In the genomic region with DNA sequence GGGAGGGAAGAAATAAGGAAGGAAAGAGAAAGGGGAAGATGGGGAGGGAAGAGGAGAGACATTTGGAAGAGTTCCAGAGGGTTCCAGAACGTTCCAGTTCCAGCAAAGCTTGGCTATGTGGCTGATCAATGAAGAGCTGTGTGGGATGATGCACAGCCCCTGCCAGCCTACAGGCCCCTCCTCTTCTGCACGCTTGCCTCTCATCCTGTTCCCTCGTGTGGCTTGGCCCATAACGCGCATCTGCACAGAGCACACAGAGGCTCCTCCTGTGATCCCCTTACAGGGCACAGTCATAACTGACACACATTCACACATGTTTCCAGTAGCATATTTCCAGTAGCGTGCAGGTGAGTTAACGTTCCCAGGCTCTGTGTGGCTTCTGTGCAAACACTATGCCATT, we compare ENCODE assay signal across 27 mouse cellular contexts.
A peak's percentile ranks its signal among the peaks of the same experiment; 100 is the strongest.
DNase-seq lines count a peak whose midpoint lies in the region; ATAC-seq and TF ChIP-seq lines count a peak whose summit lies in the region.
"Had no signal": no experiment of that assay in that cellular context is flagged by ENCODE, and none has a peak within 500 bp of the region (broad histone marks: within the 10 kb centered on the region; RNA-seq: fewer than 3 reads in every experiment).

No protein-coding gene starts in this region.

- no peak overlapping the region; the same call in 1 of the 2 replicates for H3K27ac ChIP-seq in liver, embryonic 12.5 days
- no peak overlapping the region for H3K27ac ChIP-seq in liver, postnatal 0 days (ENCODE audit: low read depth)
- H3K27ac ChIP-seq: forebrain, embryonic 13.5 days; heart, embryonic 13.5 days; hindbrain, postnatal 0 days; kidney, postnatal 0 days; left cerebral cortex, adult 2 months; limb, embryonic 12.5 days; liver, embryonic 14.5 days; neural tube, embryonic 12.5 days had no signal

- no peak for TF ChIP-seq CTCF in liver, postnatal 0 days (IDR thresholded peaks at IDR 0.05; ENCODE audit: low read depth)

- H3K4me2 ChIP-seq in liver, embryonic 12.5 days, result peak overlapping the region; percentile 54
- H3K4me2 ChIP-seq in liver, postnatal 0 days (ENCODE audit: low read depth, low read length), result no peak overlapping the region
- H3K4me2 ChIP-seq: forebrain, embryonic 13.5 days; limb, embryonic 12.5 days; lung, embryonic 14.5 days; midbrain, embryonic 11.5 days; neural tube, embryonic 12.5 days had no signal

- H3K9ac ChIP-seq in liver, embryonic 12.5 days, result peak overlapping the region; percentile 37; the same call in 1 of the 2 replicates
- H3K9ac ChIP-seq in liver, postnatal 0 days (replicated peaks), result no peak overlapping the region
- H3K9ac ChIP-seq: forebrain, embryonic 13.5 days; limb, embryonic 12.5 days; liver, embryonic 14.5 days; lung, embryonic 14.5 days; neural tube, embryonic 12.5 days had no signal

- peak; percentile 10 for DNase-seq in CD4-positive, CD25-positive, alpha-beta regulatory T cell, adult 2 months (ENCODE audit: low read depth, low spot score)
- no peak for DNase-seq in liver, postnatal 0 days
- DNase-seq in thymus, adult 18-20 months, result peak; percentile 14 to 17
- DNase-seq in thymus, postnatal 25 days, result peak; percentile 31
- no peak for DNase-seq in right cerebral cortex, adult 2 months (ENCODE audit: low spot score in 2 of 2)
- DNase-seq in heart, adult 8-10 months (ENCODE audit: low spot score), result no peak
- DNase-seq: adrenal gland, postnatal 14 days; cerebellum, adult 2 months; cerebellum, postnatal 25 days; gastrocnemius, postnatal 25 days; heart, adult 11 months; heart, postnatal 14 days; kidney, adult 8-10 months; lung, embryonic 14.5 days had no signal

- H3K4me1 ChIP-seq in liver, embryonic 12.5 days, result peaks cover 42% of the 10 kb centered on the region
- no peaks in the 10 kb centered on the region for H3K4me1 ChIP-seq in liver, postnatal 0 days (ENCODE audit: insufficient read depth)

- WGBS in liver, embryonic 12.5 days (ENCODE audit: insufficient replicate concordance), result 68% methylated on average over 7 of the region's 7 CpGs
- 67% methylated on average over 7 of the region's 7 CpGs for WGBS in liver, postnatal 0 days (ENCODE audit: insufficient replicate concordance)

- no peaks in the 10 kb centered on the region for H3K36me3 ChIP-seq in liver, embryonic 12.5 days
- no peaks in the 10 kb centered on the region for H3K36me3 ChIP-seq in liver, postnatal 0 days (replicated peaks; ENCODE audit: insufficient read depth, low read length)
- H3K36me3 ChIP-seq: heart, embryonic 13.5 days; limb, embryonic 12.5 days; neural tube, embryonic 12.5 days had no signal

- no peaks in the 10 kb centered on the region for H3K9me3 ChIP-seq in liver, embryonic 12.5 days (replicated peaks)
- H3K9me3 ChIP-seq in liver, postnatal 0 days (ENCODE audit: low read length), result no peaks in the 10 kb centered on the region
- H3K9me3 ChIP-seq: forebrain, embryonic 13.5 days; heart, embryonic 13.5 days; limb, embryonic 12.5 days; neural tube, embryonic 12.5 days had no signal

- TF ChIP-seq EP300 in liver, postnatal 0 days (IDR thresholded peaks at IDR 0.05; ENCODE audit: low read depth), result no peak

- ATAC-seq in CD4-positive, CD25-positive, alpha-beta regulatory T cell, adult 4 months, result no peak
- ATAC-seq in liver, embryonic 12.5 days, result no peak
- ATAC-seq in liver, postnatal 0 days, result no peak
- ATAC-seq: forebrain, embryonic 13.5 days; hindbrain, postnatal 0 days; intestine, embryonic 16.5 days; midbrain, embryonic 16.5 days had no signal

- no peaks in the 10 kb centered on the region for H3K27me3 ChIP-seq in liver, embryonic 12.5 days (replicated peaks)
- H3K27me3 ChIP-seq in liver, postnatal 0 days (ENCODE audit: insufficient read depth, low read length), result no peaks in the 10 kb centered on the region
- H3K27me3 ChIP-seq: forebrain, embryonic 13.5 days; heart, embryonic 13.5 days; limb, embryonic 12.5 days; neural tube, embryonic 12.5 days had no signal

- no peak overlapping the region for H3K4me3 ChIP-seq in liver, embryonic 12.5 days
- no peak overlapping the region for H3K4me3 ChIP-seq in liver, postnatal 0 days (ENCODE audit: low read depth, low read length)
- H3K4me3 ChIP-seq: forebrain, embryonic 13.5 days; heart, embryonic 13.5 days; left cerebral cortex, adult 2 months; limb, embryonic 12.5 days; neural tube, embryonic 12.5 days had no signal

Comparison
In these comparisons a context has a peak if more than half of its experiments do, and no peak if none do; other contexts are left out.
1. DNase-seq: peak in CD4-positive, CD25-positive, alpha-beta regulatory T cell, adult 2 months (single experiment), thymus, adult 18-20 months (2 of 2) and thymus, postnatal 25 days (single experiment); none in liver, postnatal 0 days (single experiment), right cerebral cortex, adult 2 months (0 of 2) and heart, adult 8-10 months (single experiment).